14 mouse cellular contexts compared by ENCODE assay signal in genomic region chr10:40108992-40109391, GRCm38 (mm10). TPM values are rescaled to one million over a fixed set of nuclear protein-coding genes. Genes with fewer than 3 reads are reported as not detected.
DNase-seq lines count a peak whose midpoint lies in the region.
"Had no signal": no experiment of that assay in that cellular context is flagged by ENCODE, and none has a peak within 500 bp of the region (broad histone marks: within the 10 kb centered on the region; RNA-seq: fewer than 3 reads in every experiment).

No protein-coding gene starts in this region.

- DNase-seq in gastrocnemius, postnatal 25 days = peak; percentile 46
- no peak for DNase-seq in gastrocnemius, postnatal 36 days
- peak; percentile 17 for DNase-seq in testis, postnatal 10 days (ENCODE audit: low spot score)
- DNase-seq in testis, postnatal 14 days (ENCODE audit: low spot score) = no peak
- DNase-seq in skeletal muscle tissue, adult 2 months (ENCODE audit: low read depth, low spot score) = peak; percentile 74
- no peak for DNase-seq in retina, embryonic 14.5 days (ENCODE audit: low spot score)
- DNase-seq: adrenal gland, adult 2 months; adrenal gland, postnatal 14 days; cerebellum, adult 11-12 months; cerebellum, adult 8-10 months; cerebellum, postnatal 10 days; cerebellum, postnatal 36 days; embryo, embryonic 11 days; heart, adult 2 months had no signal

- intact Hi-C loops in gastrocnemius, postnatal 36 days (cut with DNase I) = no loop called here

RNA-seq across cellular contexts. Expression of gene Slc16a10, which starts 33.1 kb away (rescaled TPM):
- 10 to 100 TPM; 24.1 to 39.7 TPM for total RNA-seq in gastrocnemius, postnatal 25 days (2021)
- 10 to 100 TPM; 35.3 to 40.5 TPM for total RNA-seq in gastrocnemius, postnatal 36 days (2021)

Comparison
In these comparisons a context has a peak if more than half of its experiments do, and no peak if none do; other contexts are left out.
1. DNase-seq: peak in gastrocnemius, postnatal 25 days (single experiment), testis, postnatal 10 days (single experiment) and skeletal muscle tissue, adult 2 months (single experiment); none in gastrocnemius, postnatal 36 days (0 of 2), testis, postnatal 14 days (single experiment) and retina, embryonic 14.5 days (single experiment).